Mouse (Mus musculus) CH12F3 (cell line): ENCODE results near the gene Gm20696.

Experiments used
- in situ Hi-C: fragments of 300-500 bp; cut with MboI; formaldehyde crosslinking; loops from 2 replicates; pipeline ENCODE4 v1.14.3; 2020; ENCODE audit warnings: low sequenced_read_pairs

Gm20696 gene

DNA sequence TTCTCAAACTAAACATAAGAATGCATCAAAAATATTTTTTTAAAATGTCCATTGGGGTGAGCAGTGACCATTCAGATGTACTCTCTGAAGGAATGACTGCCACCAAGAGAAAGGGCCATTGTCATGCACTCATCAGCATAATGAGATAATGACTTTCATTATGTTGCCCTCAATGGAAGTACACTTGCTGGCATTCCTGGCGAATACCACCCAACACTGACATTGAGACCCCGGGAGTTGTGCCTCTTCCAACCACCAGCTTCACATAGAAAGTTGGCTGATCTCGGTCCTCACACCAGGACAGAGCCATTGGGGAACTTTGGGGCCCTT, 356.5 kb downstream of the Gm20696 start:
- in situ Hi-C loops: no loop called here

DNA sequence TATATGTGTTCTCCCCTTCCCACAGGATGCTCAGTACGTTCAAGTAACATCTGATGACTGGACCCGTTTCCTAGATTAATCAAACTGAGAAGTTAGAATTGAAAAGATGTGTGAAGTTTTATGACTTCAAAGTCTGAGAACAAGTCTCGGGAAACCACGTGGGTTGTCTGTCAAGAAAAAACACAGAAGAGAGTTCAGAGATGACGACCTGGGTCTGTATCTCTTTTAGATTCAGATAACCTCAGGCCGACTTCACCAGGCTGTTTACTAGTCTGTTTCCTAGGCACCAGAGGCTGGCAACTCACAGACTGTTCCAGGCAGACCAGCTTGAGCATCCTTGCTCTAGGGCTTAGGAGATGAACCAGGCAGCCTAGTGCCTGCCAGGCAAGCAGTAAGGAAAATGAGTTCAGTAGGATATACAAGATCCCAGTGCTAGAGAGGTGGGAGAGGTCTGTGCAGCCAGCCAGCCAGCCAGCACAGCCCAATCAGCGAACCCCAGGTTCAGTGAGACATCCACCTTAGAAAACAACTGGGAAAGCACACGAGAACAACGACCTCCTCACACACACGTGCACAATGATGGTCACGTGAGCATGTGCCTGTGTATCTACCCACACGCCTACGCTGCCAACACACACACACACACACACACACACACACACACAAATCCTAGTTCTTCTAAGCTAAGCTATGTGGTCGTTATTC, 357.0 kb downstream of the Gm20696 start:
- in situ Hi-C loops: no loop called here

DNA sequence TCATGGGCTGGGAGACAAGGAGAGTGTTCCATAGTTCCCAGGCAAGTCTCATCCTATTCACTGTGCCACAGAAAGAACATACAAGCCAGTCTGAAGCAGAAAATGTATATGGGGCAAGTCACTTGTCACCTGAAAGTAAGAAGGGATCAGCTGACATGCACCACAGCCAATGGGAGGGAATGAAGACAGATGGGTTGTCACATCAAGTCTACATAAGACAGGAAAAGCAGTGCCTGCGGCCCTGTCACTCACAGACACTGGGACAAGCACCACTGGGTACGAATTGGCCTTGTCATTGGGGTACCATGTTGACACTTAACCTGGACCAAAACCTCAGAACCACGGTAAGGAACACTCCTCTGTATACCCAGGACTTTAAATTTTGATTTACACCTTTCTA, 360.8 kb downstream of the Gm20696 start:
- in situ Hi-C loops: no loop called here

DNA sequence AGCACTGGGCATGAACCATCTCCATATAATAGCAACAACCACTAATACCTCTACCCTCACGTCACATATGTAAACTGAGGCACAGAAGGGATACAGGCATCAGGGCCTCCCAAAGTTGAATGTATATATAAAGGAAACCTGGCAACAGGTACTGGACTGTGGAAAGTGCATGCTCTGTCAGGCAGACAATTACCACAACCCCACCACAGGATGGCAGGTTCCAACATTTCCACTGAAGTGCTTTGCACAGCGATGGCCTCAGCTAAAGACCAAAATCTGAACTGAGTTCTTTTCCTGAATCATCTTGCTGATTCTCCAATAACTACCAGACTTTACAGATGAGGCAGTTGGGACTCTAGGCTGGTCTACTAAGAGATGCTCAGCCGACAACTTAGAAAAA, 361.4 kb downstream of the Gm20696 start:
- in situ Hi-C loops: no loop called here

DNA sequence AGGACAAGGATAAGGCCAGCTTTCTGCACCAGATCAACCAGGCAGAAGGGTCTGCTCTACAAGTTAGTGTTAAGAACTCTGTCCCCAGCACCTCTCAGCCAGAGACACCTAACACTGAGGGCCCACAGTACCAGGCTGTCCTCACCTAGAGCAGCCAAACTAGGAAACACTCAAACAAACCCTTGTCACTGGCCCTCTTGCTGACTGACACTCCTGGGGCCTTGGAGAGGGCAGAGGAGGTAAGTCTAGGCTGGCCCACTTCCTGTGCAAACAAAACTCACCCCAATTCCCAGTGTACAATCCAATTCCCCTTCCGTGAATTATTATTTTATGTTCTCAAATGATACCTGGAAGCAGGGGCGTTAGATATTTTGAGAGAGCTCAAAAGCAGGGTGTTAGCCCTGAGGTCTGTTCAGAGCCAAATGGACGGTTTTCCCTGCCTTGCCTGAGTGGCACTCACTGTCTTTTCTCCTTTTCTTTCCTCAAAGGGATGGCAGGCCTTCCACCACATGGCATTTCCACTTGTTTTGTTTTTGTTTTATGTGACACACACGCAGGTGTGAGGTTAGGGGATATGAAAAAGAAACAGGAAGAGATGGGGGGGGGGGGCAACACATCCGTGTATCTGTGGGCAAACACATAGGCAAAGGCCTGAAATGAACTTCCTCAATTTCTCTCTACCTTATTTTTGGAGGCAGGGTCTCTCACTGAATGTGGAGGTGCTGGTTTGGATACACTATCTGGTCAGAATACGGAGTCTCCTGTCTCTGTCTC, 363.7 kb downstream of the Gm20696 start:
- in situ Hi-C loops: no loop called here

DNA sequence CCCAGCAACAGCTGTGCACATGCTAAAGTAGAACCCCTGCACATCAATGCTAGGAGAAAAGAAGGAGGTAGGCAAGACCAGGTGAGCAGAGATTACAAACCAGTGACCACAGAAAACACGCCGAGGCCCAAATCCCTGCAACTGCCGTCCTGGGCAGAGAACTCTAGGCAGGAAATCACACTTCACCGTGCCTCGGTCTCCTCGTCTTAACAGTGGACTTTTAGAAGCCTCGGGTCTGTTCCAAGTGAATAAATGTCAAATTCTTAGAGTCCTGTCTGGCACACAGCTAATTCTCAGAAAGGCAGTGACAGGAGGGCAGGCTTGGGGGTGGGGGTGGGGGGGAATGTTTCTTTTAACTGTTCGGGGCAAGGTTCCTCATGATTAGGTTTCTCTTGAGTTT, 364.7 kb downstream of the Gm20696 start:
- in situ Hi-C loops: no loop called here

DNA sequence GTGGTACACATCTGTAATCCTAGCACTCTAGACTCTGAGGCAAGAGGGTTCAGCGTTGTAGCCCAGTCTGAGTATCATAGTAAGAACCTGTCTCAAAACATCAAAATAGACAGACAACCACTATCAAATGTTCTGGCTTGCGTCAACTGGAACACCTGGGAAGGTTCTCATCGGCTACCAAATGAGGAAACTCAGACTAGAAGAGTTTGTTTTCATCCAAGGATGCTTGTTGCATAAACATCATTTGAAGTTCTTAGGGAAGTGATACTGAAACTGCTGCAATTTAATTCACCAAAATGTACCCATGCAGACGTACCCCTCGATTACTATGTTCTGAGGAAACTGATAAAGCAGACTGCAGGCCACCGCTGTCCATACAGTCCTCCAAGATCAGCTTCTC, 366.4 kb downstream of the Gm20696 start:
- in situ Hi-C loops: no loop called here

DNA sequence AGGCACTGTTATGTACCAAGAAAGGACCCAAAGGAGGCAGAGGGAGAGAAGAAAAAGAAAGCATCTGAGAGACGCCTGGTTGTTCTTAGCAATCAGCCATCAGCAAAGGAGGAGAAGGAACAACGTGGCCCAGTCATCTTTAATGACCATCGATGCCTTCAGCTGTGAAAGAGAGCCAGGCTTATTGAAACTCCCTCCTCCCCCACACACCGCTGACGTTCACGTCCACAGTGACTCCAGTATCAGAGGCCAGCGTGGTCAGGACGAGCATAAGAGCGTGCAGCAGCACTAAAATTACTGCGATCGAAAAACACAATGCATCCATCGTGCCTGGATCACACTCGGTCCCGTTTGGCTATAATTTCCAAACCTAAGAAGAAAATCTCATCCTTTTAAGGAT, 367.4 kb downstream of the Gm20696 start:
- in situ Hi-C loops: no loop called here

DNA sequence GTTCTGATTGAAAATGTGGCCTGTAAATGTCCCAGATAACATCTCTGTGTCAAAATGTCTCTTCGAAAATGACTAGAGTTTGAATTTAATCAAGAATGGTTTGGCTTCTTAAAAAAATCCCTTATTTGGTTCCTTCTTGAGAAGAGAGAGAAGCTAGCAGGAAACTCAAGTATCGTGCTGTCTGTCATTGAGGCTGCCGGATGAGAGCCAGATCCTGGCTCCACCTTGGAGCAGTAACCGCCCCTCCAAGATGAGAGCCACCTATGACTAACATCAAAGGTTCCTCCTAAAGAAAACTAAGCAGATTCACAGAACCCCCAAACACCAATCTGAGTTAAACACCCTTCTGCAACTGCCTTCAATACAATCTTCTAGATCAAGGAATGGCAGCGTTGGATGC, 369.1 kb downstream of the Gm20696 start:
- in situ Hi-C loops: no loop called here

DNA sequence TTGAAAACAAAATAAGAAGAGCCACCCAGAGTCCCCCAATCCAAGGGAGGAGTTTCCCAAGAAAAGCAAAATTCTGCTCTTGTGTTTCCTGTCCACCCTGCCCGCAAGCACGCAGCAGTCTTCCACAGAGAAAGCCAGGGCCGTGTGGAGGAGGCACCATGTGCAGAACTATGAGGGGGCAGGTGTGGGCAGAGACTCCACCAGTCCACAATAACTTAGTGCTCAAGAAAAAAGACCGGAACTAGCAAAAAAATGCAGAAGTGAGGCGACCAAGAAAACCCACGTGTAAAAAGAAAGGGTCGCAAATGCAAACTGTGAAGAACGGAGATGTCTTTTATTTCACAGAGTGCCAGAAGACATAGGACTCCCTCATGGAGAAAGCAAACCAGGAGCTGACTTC, 371.1 kb downstream of the Gm20696 start:
- in situ Hi-C loops: no loop called here

DNA sequence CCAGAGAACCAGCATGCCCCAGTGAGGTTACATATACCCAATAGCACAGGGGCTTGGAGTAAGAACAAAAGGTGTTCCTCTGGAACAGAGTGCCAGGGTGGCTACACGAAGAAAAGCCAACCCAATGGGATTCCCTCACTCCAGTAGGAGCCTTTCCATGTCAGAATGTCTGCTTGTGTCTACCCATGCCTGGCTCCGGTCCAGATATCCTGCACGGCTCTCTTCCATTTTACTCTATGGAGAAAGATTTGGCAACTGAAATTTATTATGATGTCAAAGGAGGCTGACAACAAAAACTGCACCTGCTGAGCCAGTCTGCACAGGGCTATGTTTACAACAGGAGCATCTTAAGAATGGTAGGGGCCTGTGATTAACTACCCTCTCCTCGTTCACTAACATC, 377.4 kb downstream of the Gm20696 start:
- in situ Hi-C loops: no loop called here

DNA sequence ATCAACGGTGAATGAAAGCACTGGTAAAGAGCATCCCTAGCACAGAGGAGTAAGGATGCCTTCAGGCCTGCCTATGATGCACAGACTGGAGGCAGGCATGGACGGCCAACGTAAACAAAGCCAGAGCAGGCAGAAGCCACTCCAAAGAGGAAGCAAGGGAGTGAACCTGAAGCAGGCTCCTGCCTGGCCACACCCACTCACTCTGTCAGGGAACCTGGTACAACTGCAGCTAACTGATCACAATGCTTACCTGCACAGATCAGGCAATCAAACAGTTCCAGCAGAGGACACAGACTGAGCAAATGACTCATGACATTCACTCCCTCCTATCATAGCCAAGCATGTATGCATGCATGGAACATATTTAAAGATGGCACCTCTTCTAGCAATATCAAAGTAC, 381.6 kb downstream of the Gm20696 start:
- in situ Hi-C loops: no loop called here

DNA sequence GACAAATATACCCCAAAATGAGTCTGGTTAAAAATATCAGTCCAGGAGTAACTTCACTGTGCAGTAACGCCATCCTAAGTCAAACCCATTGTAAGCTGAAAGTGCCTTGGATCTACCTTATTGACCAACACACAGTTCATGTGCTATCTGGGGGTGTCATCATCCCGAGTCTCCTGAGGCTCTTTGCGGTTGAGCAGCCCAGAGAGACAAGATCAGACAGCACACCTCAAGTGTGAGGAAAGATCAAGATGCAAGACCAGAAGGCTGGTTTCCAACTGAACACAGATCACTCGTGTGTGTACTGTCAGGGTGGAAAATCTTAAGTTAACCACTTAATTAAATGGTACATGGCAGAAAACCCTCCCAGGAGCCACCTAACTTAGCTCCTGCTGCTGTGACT, 382.6 kb downstream of the Gm20696 start:
- in situ Hi-C loops: no loop called here

DNA sequence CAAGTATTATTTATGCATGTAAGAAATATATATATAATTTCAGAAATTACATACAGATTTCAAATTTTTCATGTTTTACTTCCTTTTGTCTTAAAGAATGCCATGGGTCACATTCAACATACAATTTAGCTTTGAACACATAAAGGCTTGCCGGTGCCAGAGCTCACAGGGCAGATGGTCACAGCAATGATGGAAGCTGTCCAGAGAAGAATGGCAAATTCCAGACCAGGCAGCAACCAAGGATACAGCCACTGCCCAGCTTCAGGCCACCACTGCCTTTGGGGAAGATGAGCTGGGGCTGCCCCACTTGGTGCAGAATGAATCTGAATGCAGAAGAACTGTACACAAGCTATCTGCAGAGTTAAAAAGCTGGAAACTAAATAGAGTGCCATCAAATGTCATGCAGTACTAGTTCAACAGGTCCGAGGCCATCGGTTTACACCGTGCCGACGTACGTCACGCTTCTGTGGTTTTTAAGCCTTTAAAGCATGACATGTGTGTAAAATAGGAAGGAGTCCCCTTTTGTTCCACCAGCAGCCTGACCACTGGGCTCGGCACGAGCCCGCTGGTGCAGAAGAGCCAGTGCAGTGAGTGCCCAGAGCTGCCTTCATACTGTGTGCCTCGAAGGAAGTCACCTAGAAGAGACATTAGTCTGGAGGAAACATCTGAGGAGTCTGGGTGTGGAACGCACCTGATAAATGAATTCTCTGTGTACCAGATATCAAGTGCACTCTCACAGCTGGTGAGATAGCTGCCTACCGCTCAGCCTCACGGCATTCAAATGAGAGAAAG, 383.5 kb downstream of the Gm20696 start:
- in situ Hi-C loops: no loop called here

DNA sequence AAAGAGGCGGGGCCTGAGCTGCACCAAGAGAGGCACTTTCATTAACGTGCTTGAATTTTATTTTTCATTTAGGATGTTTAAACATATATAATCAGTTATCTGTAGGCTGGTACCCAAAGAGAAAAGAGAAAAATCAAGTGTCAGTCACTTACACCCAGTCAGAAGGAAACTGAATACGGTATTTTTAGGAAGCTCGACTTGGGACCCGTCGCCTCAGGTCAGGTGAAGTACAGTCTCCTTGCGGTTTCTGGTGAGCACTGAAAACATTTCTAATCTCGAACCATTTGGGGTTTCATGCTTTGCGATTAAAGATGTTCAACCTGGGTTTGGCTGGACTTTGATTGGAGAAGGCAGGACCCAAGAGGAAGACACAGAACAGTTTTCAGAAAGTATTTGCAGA, 385.2 kb downstream of the Gm20696 start:
- in situ Hi-C loops: no loop called here

DNA sequence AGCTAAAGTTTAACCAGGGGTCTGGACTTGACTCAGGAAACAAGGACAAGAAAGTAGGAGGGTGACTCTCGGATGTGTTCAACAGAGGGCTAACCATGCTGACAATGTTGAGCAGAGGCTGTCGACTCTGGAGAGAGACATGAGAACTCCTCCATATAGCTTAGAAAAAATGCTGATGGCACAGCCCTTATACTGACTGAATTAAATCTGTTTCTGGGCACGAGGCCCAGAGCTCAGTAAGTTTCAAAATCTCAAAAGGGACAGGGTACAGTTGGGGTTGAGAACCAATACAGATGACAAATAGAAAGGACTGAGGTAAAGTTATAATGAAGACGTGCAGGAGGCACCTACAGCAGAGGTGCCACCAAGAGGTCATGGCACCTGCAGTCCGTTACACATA, 386.0 kb downstream of the Gm20696 start:
- in situ Hi-C loops: no loop called here

DNA sequence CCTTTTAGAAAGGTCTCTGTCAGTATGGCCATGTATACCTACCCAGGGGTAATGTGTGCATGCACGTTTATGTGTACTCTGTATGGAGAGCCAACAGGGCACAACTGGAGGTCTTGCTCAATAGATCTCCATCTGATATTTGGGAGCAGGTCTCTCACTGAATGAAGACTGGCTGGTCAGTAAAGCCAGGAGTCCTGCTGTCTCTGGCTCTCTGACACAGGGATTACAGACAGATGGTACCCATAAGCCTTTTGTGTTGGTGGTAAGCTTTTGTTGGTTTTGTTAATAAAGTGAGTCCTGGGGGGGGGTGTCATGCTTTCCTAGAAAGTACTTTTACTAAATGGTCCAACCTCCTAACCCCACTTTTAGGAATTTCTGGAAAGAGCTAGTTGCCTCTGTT, 389.3 kb downstream of the Gm20696 start:
- in situ Hi-C loops: no loop called here

DNA sequence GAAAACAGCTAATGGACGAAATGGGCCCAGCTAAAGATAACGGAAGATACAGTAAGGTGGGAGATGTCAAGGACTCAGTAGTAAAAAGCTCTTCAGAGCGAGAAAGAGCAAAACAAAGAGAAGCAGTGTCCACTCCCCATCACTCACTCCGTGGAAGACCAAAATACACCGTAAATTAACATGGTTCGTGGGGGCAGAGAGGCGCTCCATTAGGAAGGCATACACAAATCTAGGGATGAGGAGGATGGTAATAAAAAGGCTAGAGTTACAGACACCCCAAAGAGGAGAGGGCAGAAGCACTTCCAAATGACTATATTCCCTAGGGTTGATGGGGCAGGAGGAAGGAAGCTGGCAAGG, 390.3 kb downstream of the Gm20696 start:
- in situ Hi-C loops: no loop called here

DNA sequence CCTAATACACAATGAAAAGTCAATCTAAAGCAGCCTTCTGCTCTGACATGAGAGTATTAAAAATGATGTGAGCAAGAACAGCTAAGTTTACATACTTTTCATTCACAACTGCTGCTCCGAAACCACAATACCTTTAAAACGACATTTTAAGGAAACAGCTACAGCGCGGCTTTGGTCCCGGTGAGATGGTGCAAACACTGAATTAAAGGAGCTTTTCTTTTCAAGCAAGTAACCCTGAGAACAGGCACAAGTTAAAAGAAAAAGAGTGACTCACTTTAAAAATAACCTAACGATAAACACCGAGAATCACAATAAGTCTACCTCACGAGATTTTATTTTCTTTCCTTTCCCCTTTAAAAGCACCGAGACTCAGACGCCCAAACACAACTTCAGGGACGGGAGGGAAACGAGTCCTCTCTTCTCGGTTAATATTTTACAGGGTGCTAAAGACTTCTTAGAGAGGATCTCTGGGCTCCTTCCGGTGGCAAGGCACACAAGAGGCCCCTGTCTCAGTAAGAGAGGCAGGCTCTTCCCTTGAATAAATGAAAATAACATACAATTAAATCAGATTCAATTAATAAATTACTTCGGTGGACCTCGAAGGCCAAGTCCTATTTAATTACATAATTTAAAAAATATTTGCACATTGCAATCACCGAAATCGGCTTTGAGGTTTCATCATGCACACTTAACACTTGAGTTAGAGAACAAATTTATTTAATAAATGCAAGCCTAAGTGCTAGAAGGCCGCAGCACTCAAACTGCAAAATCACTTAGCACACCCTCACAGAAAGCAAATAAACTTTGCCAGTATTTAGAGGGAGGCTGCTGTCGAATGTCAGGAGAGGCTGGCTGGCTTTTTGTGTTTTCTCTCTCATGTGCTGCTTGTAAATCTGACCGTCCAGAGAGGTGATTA, 391.0 kb downstream of the Gm20696 start:
- in situ Hi-C loops: no loop called here

DNA sequence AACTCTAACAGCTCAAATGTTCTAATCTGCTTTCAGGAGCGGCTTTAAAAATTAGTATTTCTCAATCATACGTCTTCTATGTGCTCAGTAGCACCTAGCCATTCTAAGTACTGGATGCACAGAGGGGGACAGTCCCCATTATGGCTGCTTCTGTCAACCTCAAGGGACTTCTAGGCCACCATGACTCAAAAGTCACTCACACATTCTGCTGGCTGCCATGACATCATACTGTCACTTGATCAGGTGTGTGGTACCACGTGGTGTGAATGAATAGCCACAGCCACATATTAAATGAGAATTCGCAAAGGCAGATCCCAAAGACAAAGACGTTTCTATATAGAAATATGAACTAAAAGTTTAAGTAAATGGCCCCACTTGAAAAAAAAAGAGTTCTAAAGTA, 391.9 kb downstream of the Gm20696 start:
- in situ Hi-C loops: no loop called here

DNA sequence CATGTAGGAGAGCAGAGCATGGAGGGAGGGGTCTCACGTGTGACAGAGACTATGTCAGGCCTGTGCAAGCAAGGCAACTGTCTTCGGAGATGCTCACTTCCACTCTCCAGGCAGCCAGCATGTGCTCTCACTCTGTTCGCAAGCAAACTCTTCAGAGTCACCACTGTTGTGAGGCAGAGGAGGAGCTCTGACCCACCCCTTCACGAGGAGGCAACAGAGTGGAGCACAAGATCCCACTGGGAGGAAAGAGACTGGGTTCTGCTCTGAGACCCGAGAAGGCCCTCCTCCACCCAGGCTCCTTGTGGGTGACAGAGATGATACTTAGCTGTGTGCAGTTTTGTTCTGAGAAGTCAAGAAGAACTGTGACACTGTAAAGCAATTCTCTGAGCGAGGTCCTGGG, 392.4 kb downstream of the Gm20696 start:
- in situ Hi-C loops: no loop called here
